ENCODE assay signal across 18 mouse cellular contexts in the genomic region with DNA sequence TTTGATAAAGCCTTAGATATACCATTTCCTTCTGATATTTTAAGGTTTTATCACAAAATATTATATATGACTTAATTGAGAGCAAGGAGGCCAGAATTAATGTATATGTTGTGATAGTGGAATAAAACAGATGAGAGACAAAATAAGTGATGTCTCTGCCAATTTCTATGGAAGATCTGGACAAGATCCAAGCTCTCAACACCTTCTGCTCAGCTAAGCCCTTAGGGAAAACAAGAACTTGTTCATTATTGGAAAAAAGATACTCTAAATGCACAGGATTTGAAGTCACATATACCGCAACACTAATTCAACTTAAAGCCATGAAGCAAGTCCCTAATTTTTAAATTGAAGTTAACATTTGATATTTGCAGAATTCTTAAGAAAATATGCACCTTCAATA.
A peak's percentile ranks its signal among the peaks of the same experiment; 100 is the strongest.
DNase-seq lines count a peak whose midpoint lies in the region; ATAC-seq and TF ChIP-seq lines count a peak whose summit lies in the region.
"Had no signal": no experiment of that assay in that cellular context is flagged by ENCODE, and none has a peak within 500 bp of the region (broad histone marks: within the 10 kb centered on the region; RNA-seq: fewer than 3 reads in every experiment).

No protein-coding gene starts in this region.

- H3K9ac ChIP-seq in forebrain, embryonic 13.5 days, result no peak overlapping the region
- H3K9ac ChIP-seq in forebrain, embryonic 16.5 days (replicated peaks; ENCODE audit: low read depth, low read length), result no peak overlapping the region
- H3K9ac ChIP-seq in forebrain, embryonic 12.5 days, result no peak overlapping the region
- no peak overlapping the region for H3K9ac ChIP-seq in midbrain, postnatal 0 days (replicated peaks; ENCODE audit: low read length, poor library complexity, severe bottlenecking)
- H3K9ac ChIP-seq: embryonic facial prominence, embryonic 13.5 days; embryonic facial prominence, embryonic 15.5 days had no signal

- 0 out of 2 replicates have a peak, but pooled peaks have one; percentile 45 for ATAC-seq in forebrain, embryonic 13.5 days
- ATAC-seq in forebrain, embryonic 16.5 days, result peak; percentile 52; the same call in 1 of the 2 replicates
- no peak for ATAC-seq in forebrain, embryonic 12.5 days (ENCODE audit: low FRiP score)
- ATAC-seq in midbrain, postnatal 0 days (ENCODE audit: low FRiP score), result no peak

- H3K27ac ChIP-seq in forebrain, embryonic 13.5 days, result no peak overlapping the region
- H3K27ac ChIP-seq in forebrain, embryonic 10.5 days, result no peak overlapping the region
- no peak overlapping the region for H3K27ac ChIP-seq in forebrain, embryonic 16.5 days (ENCODE audit: low read length)
- H3K27ac ChIP-seq in forebrain, embryonic 12.5 days, result no peak overlapping the region
- no peak overlapping the region for H3K27ac ChIP-seq in midbrain, postnatal 0 days (ENCODE audit: low read depth, low read length)
- no peak overlapping the region for H3K27ac ChIP-seq in midbrain, embryonic 10.5 days (replicated peaks)
- H3K27ac ChIP-seq in layer of hippocampus, adult 2 months, result no peak overlapping the region
- H3K27ac ChIP-seq: embryonic facial prominence, embryonic 13.5 days; embryonic facial prominence, embryonic 15.5 days had no signal

- no peaks in the 10 kb centered on the region for H3K9me3 ChIP-seq in forebrain, embryonic 13.5 days (replicated peaks)
- no peaks in the 10 kb centered on the region for H3K9me3 ChIP-seq in forebrain, embryonic 10.5 days
- H3K9me3 ChIP-seq in forebrain, embryonic 16.5 days (ENCODE audit: control insufficient read depth, low read length), result no peaks in the 10 kb centered on the region
- no peaks in the 10 kb centered on the region for H3K9me3 ChIP-seq in forebrain, embryonic 12.5 days
- no peaks in the 10 kb centered on the region for H3K9me3 ChIP-seq in midbrain, postnatal 0 days (ENCODE audit: low read length)
- H3K9me3 ChIP-seq in midbrain, embryonic 10.5 days (replicated peaks), result no peaks in the 10 kb centered on the region
- H3K9me3 ChIP-seq: embryonic facial prominence, embryonic 13.5 days; embryonic facial prominence, embryonic 15.5 days had no signal

- DNase-seq in forebrain, embryonic 10.5 days (ENCODE audit: extremely low spot score, low spot score), result no peak
- DNase-seq in midbrain, postnatal 0 days (ENCODE audit: low spot score), result peak; percentile 40
- DNase-seq in midbrain, embryonic 10.5 days (ENCODE audit: low spot score), result no peak
- peak; percentile 77 for DNase-seq in brain, embryonic 14.5 days (ENCODE audit: low read depth)
- no peak for DNase-seq in layer of hippocampus, adult 2 months (ENCODE audit: low spot score in 2 of 2)
- DNase-seq: adrenal gland, adult 2 months; adrenal gland, postnatal 10 days; adrenal gland, postnatal 25 days; cerebellum, adult 11 months; cerebellum, adult 9-11 months; cerebellum, postnatal 36 days; embryo, embryonic 11 days had no signal

- H3K4me1 ChIP-seq in forebrain, embryonic 13.5 days, result no peaks in the 10 kb centered on the region
- H3K4me1 ChIP-seq in forebrain, embryonic 10.5 days, result no peaks in the 10 kb centered on the region
- no peaks in the 10 kb centered on the region for H3K4me1 ChIP-seq in forebrain, embryonic 16.5 days (replicated peaks; ENCODE audit: control insufficient read depth, insufficient read depth, low read length)
- H3K4me1 ChIP-seq in forebrain, embryonic 12.5 days, result no peaks in the 10 kb centered on the region
- no peaks in the 10 kb centered on the region for H3K4me1 ChIP-seq in midbrain, postnatal 0 days (ENCODE audit: insufficient read depth, low read length)
- no peaks in the 10 kb centered on the region for H3K4me1 ChIP-seq in midbrain, embryonic 10.5 days
- H3K4me1 ChIP-seq: embryonic facial prominence, embryonic 13.5 days; embryonic facial prominence, embryonic 15.5 days had no signal

- no peak overlapping the region for H3K4me3 ChIP-seq in forebrain, embryonic 13.5 days
- H3K4me3 ChIP-seq in forebrain, embryonic 10.5 days, result no peak overlapping the region
- H3K4me3 ChIP-seq in forebrain, embryonic 16.5 days (replicated peaks; ENCODE audit: low read length), result no peak overlapping the region
- no peak overlapping the region for H3K4me3 ChIP-seq in forebrain, embryonic 12.5 days (replicated peaks)
- no peak overlapping the region for H3K4me3 ChIP-seq in midbrain, postnatal 0 days (ENCODE audit: low read depth, low read length)
- no peak overlapping the region for H3K4me3 ChIP-seq in midbrain, embryonic 10.5 days
- no peak overlapping the region for H3K4me3 ChIP-seq in layer of hippocampus, adult 2 months
- H3K4me3 ChIP-seq: embryonic facial prominence, embryonic 13.5 days; embryonic facial prominence, embryonic 15.5 days; erythroblast, embryonic 14.5 days had no signal

- WGBS in forebrain, embryonic 13.5 days, result 73% methylated on average over 1 of the region's 1 CpGs
- 100% methylated on average over 1 of the region's 1 CpGs for WGBS in forebrain, embryonic 10.5 days
- 67% methylated on average over 1 of the region's 1 CpGs for WGBS in forebrain, embryonic 16.5 days
- 91% methylated on average over 1 of the region's 1 CpGs for WGBS in forebrain, embryonic 12.5 days
- 92% methylated on average over 1 of the region's 1 CpGs for WGBS in midbrain, postnatal 0 days
- WGBS in midbrain, embryonic 10.5 days, result 97% methylated on average over 1 of the region's 1 CpGs

- TF ChIP-seq POLR2A in brain, embryonic 14.5 days (IDR thresholded peaks at IDR 0.05; ENCODE audit: borderline replicate concordance, extremely low read depth, insufficient read depth, insufficient read length, poor library complexity, severe bottlenecking), result no peak

- H3K36me3 ChIP-seq in forebrain, embryonic 13.5 days (ENCODE audit: poor library complexity, severe bottlenecking), result no peaks in the 10 kb centered on the region
- no peaks in the 10 kb centered on the region for H3K36me3 ChIP-seq in forebrain, embryonic 10.5 days (replicated peaks)
- H3K36me3 ChIP-seq in forebrain, embryonic 16.5 days (ENCODE audit: control insufficient read depth, insufficient read depth), result no peaks in the 10 kb centered on the region
- H3K36me3 ChIP-seq in forebrain, embryonic 12.5 days (replicated peaks), result no peaks in the 10 kb centered on the region
- H3K36me3 ChIP-seq in midbrain, postnatal 0 days (ENCODE audit: insufficient read depth, low read length), result no peaks in the 10 kb centered on the region
- H3K36me3 ChIP-seq in midbrain, embryonic 10.5 days, result no peaks in the 10 kb centered on the region
- H3K36me3 ChIP-seq: embryonic facial prominence, embryonic 13.5 days; embryonic facial prominence, embryonic 15.5 days had no signal

- no peak for TF ChIP-seq CTCF in midbrain, postnatal 0 days (IDR thresholded peaks at IDR 0.05)
- no peak for TF ChIP-seq CTCF in brain, embryonic 14.5 days (IDR thresholded peaks at IDR 0.05; ENCODE audit: borderline replicate concordance, extremely low read depth, insufficient read depth, insufficient read length)
- TF ChIP-seq CTCF in layer of hippocampus, adult 2 months (conservative IDR thresholded peaks at IDR 0.05), result no peak

- no peak overlapping the region for H3K4me2 ChIP-seq in forebrain, embryonic 13.5 days
- no peak overlapping the region for H3K4me2 ChIP-seq in forebrain, embryonic 16.5 days (ENCODE audit: low read length)
- H3K4me2 ChIP-seq in forebrain, embryonic 12.5 days, result no peak overlapping the region
- no peak overlapping the region for H3K4me2 ChIP-seq in midbrain, postnatal 0 days (ENCODE audit: low read depth, low read length, poor library complexity, severe bottlenecking)
- H3K4me2 ChIP-seq: embryonic facial prominence, embryonic 13.5 days; embryonic facial prominence, embryonic 15.5 days had no signal

- H3K27me3 ChIP-seq in forebrain, embryonic 13.5 days, result no peaks in the 10 kb centered on the region
- H3K27me3 ChIP-seq in forebrain, embryonic 10.5 days (ENCODE audit: poor library complexity, severe bottlenecking), result no peaks in the 10 kb centered on the region
- no peaks in the 10 kb centered on the region for H3K27me3 ChIP-seq in forebrain, embryonic 16.5 days (replicated peaks; ENCODE audit: control insufficient read depth, insufficient read depth, low read length)
- no peaks in the 10 kb centered on the region for H3K27me3 ChIP-seq in forebrain, embryonic 12.5 days
- no peaks in the 10 kb centered on the region for H3K27me3 ChIP-seq in midbrain, postnatal 0 days (ENCODE audit: insufficient read depth, low read length)
- no peaks in the 10 kb centered on the region for H3K27me3 ChIP-seq in midbrain, embryonic 10.5 days (ENCODE audit: low read depth, poor library complexity, severe bottlenecking)
- H3K27me3 ChIP-seq: embryonic facial prominence, embryonic 13.5 days; embryonic facial prominence, embryonic 15.5 days had no signal

Comparison
In these comparisons a context has a peak if more than half of its experiments do, and no peak if none do; other contexts are left out.
1. ATAC-seq: peak in forebrain, embryonic 13.5 days (single experiment) and forebrain, embryonic 16.5 days (single experiment); none in forebrain, embryonic 12.5 days (single experiment) and midbrain, postnatal 0 days (single experiment).
2. DNase-seq: peak in midbrain, postnatal 0 days (single experiment) and brain, embryonic 14.5 days (single experiment); none in forebrain, embryonic 10.5 days (single experiment), midbrain, embryonic 10.5 days (single experiment) and layer of hippocampus, adult 2 months (0 of 2).